Mouse (Mus musculus) kidney, postnatal 0 days (tissue): ENCODE results near the gene Serpinb7. TPM values are rescaled to one million over a fixed set of nuclear protein-coding genes. Genes with fewer than 3 reads are reported as not detected.

ENCODE experiments used
- ATAC-seq: fragments of 200-750 bp; cut with Nextera tagmentation; replicated peaks from 2 replicates; pipeline ENCODE4 v1.8.0; 2017; ENCODE audit warnings: low read depth, moderate number of reproducible peaks, moderate TSS enrichment, moderate library complexity; ENCODE audit not compliant: low FRiP score
- DNase-seq: peaks from one replicate; pipeline ENCODE4 v3.0.0-alpha.2; 2016; ENCODE audit warnings: low spot score
- H3K27ac ChIP-seq: fragments of 300-500 bp; sonication (generic); 2 replicates; pipeline ENCODE4 v1.5.1; 2014; ENCODE audit warnings: mild to moderate bottlenecking
- H3K27me3 ChIP-seq: fragments of 300-500 bp; sonication (generic); 2 replicates; pipeline ENCODE4 v1.6.1; 2014; ENCODE audit warnings: low read length, mixed read lengths; ENCODE audit not compliant: insufficient read depth
- H3K36me3 ChIP-seq: fragments of 300-500 bp; sonication (generic); 2 replicates; pipeline ENCODE4 v1.6.1; 2014; ENCODE audit warnings: low read length, mixed read lengths; ENCODE audit not compliant: insufficient read depth
- H3K4me1 ChIP-seq: fragments of 300-500 bp; sonication (generic); replicated peaks from 2 replicates; pipeline ENCODE4 v1.6.1; 2014; ENCODE audit warnings: antibody characterized with exemption, low read length, mixed read lengths; ENCODE audit not compliant: insufficient read depth
- H3K4me2 ChIP-seq: fragments of 300-500 bp; sonication (generic); 2 replicates; pipeline ENCODE4 v1.6.1; 2014; ENCODE audit warnings: mild to moderate bottlenecking, low read length, moderate library complexity, mixed read lengths
- H3K4me3 ChIP-seq: fragments of 300-500 bp; sonication (generic); replicated peaks from 2 replicates; pipeline ENCODE4 v1.5.1; 2014; ENCODE audit warnings: low read depth, low read length
- H3K9ac ChIP-seq: fragments of 300-500 bp; sonication (generic); 2 replicates; pipeline ENCODE4 v1.6.1; 2014; ENCODE audit warnings: low read depth, low read length
- H3K9me3 ChIP-seq: fragments of 300-500 bp; sonication (generic); replicated peaks from 2 replicates; pipeline ENCODE4 v1.6.1; 2016; ENCODE audit warnings: low read length, inconsistent platforms, mixed read lengths
- CTCF ChIP-seq: IDR thresholded peaks from 2 replicates; pipeline ENCODE4 v1.5.1; 2016; ENCODE audit warnings: antibody characterized with exemption, low read depth, mild to moderate bottlenecking, moderate library complexity
- WGBS: fragments of 180-500 bp; shearing (Covaris S2); extraction: QIAGEN DNeasy Blood & Tissue Kit; methylation state at CpG from one replicate; pipeline ENCODE4 v1.1.7; 2014; 5-methylcytosine and 5-hydroxymethylcytosine counted together
- polyA plus RNA-seq: library from polyadenylated mRNA; unstranded; fragments of >200 nt; fragmentation: Nextera tagmentation; extraction: Ambion mirVana; gene quantifications from 2 replicates; pipeline ENCODE4 v1.2.1, GENCODE M21; 2015

Gene Serpinb7
- polyA plus RNA-seq, 1 experiment from 2014 or later: not detected

DNA sequence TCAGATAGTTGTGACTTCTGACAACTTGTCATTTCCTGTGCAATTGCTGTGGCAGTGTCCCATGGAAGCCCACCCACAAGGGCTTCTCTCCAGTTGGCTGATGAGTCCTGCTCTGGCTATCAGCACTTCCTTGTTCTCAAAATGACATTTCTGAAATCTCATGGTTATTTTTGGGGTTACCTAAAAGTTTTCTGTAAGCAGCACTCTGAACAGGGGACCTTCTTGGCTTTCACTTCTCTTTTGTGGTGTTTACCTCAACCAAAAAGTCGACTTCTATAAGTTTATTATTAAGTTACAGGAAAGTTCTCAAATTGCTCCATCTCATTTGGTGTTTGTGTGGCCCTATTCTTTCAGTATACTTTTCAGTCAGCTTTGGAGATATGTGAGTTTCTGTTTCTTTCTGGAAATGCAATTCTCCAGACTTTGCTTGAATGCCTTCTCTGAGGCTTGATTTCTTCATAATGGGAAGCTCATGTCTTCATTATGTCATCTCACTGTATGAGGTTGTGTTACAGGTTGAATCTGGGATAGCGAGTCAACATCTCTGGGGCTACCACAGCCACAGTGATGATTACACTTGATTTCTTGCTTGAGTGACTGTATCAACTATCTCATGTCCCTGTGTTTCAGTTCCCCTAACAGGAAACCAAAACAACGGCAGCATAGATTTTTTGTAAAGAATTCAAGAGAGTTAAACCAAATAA, 47.9 kb downstream of the Serpinb7 start:
- no peaks in the 10 kb centered on the region for H3K36me3 ChIP-seq
- H3K4me2 ChIP-seq: no peak overlapping the region
- TF ChIP-seq CTCF: no peak
- no peak overlapping the region for H3K9ac ChIP-seq
- ATAC-seq (no peak), DNase-seq (no peak)
- 71% methylated on average over 3 of the region's 3 CpGs for WGBS
- no peaks in the 10 kb centered on the region for H3K4me1 ChIP-seq
- no peaks in the 10 kb centered on the region for H3K9me3 ChIP-seq
- H3K27ac ChIP-seq: no peak overlapping the region
- H3K4me3 ChIP-seq: no peak overlapping the region
- H3K27me3 ChIP-seq: no peaks in the 10 kb centered on the region

DNA sequence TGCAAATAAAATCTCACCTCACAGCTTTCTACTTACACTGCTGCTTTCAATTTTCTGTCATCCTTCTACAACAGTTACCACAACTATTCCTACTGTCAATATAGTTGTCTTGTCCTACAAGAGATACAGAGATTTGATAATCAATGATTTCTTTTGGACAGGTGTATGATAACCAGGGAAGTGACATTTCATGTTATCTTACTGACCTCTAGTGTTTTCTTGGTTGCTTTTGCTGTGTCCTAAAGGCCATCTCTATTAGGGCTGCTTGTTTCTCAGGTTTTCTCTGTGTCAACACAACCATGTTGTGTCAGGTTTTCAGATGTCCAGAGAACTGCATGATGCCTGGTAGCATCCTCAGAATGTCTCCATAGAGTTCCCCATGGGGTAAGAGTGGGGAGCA, 80.5 kb downstream of the Serpinb7 start:
- Histone ChIP-seq H3K27ac (no peak overlapping the region), H3K27me3 (no peaks in the 10 kb centered on the region), H3K4me3 (no peak overlapping the region), H3K9ac (no peak overlapping the region), H3K36me3 (no peaks in the 10 kb centered on the region), H3K4me1 (no peaks in the 10 kb centered on the region), H3K9me3 (no peaks in the 10 kb centered on the region), H3K4me2 (no peak overlapping the region)
- no peak for TF ChIP-seq CTCF
- no peak for DNase-seq
- ATAC-seq: no peak

DNA sequence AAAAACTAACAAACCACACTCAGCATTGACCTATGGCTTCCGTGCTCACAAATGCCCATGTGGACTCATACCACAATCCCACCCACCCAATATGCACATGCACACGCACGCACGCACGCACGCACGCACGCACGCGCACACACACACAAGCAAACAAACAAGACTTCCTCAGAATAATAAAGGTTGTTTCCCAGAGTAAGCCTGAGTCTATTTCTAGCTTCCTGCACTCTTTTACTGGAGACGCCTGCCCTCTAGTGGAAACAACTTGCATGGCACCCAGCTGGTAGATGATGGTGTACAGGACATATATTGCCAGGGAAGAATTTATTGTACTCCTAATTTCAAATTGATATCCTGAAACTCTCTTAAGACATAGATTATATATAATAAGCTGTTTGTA, 82.0 kb downstream of the Serpinb7 start:
- H3K36me3 ChIP-seq: no peaks in the 10 kb centered on the region
- H3K9me3 ChIP-seq: no peaks in the 10 kb centered on the region
- H3K4me1 ChIP-seq: no peaks in the 10 kb centered on the region
- DNase-seq: peak; percentile 83
- peak; percentile 96 for TF ChIP-seq CTCF
- no peak overlapping the region for H3K27ac ChIP-seq
- no peak overlapping the region for H3K9ac ChIP-seq
- H3K27me3 ChIP-seq: no peaks in the 10 kb centered on the region
- 23% methylated on average over 11 of the region's 11 CpGs for WGBS
- ATAC-seq: peak; percentile 33; the same call in 1 of the 2 replicates
- H3K4me3 ChIP-seq: no peak overlapping the region
- H3K4me2 ChIP-seq: no peak overlapping the region

- no peaks in the 10 kb centered on the region for H3K9me3 ChIP-seq
- H3K9ac ChIP-seq: no peak overlapping the region
- H3K27ac ChIP-seq: no peak overlapping the region
- 70% methylated on average over 8 of the region's 8 CpGs for WGBS
- no peak for TF ChIP-seq CTCF
- DNase-seq (no peak), ATAC-seq (no peak)
- no peaks in the 10 kb centered on the region for H3K27me3 ChIP-seq
- H3K4me1 ChIP-seq: no peaks in the 10 kb centered on the region
- no peaks in the 10 kb centered on the region for H3K36me3 ChIP-seq
- no peak overlapping the region for H3K4me3 ChIP-seq
- no peak overlapping the region for H3K4me2 ChIP-seq
These were observed 90.1 kb downstream of the Serpinb7 start for GRCm38 (mm10) chr1:107489577-107489976.

DNA sequence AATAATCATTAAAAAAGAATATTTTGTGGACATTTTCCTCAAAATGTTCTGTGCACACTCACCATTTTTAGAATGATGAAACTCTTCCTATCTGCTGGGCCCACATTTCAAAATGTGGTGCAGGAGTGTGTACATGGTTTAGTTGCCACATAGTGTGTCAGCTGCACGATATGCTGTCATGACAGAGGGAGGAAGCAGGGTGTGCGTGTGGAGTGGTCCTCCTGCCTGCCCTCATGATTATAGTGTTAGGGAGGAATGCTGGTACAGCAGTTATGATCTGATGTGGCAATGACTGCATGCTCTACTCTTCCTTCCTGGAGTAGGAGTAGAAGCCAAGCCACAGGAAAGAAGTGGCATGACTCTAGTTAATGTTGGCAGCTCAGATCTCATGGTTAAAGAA, 97.3 kb downstream of the Serpinb7 start:
- no peak overlapping the region for H3K9ac ChIP-seq
- ATAC-seq (no peak), DNase-seq (no peak)
- 79% methylated on average over 2 of the region's 2 CpGs for WGBS
- no peaks in the 10 kb centered on the region for H3K36me3 ChIP-seq
- H3K27ac ChIP-seq: no peak overlapping the region
- TF ChIP-seq CTCF: no peak
- H3K4me2 ChIP-seq: no peak overlapping the region
- H3K27me3 ChIP-seq: no peaks in the 10 kb centered on the region
- no peak overlapping the region for H3K4me3 ChIP-seq
- H3K9me3 ChIP-seq: no peaks in the 10 kb centered on the region
- H3K4me1 ChIP-seq: no peaks in the 10 kb centered on the region

DNA sequence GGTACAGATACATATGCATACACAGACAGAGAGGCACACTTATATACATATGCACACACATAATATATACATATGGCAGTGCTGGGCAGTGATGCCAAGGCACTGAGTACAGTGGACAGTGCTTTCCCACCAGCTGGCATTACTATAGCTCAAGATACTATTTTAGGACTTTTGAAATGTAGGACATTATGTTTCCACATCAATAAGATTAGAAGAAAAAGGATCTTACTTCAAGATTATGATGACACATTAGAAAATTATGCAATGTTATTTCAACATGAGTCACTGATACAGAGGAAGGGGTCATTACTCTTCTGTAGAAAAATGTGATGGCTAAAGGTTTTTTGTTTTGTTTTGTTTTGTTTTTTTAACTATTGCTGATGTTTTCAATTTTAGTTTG, 102.6 kb downstream of the Serpinb7 start:
- no peak overlapping the region for H3K4me3 ChIP-seq
- no peak for TF ChIP-seq CTCF
- no peaks in the 10 kb centered on the region for H3K27me3 ChIP-seq
- no peaks in the 10 kb centered on the region for H3K4me1 ChIP-seq
- no peaks in the 10 kb centered on the region for H3K9me3 ChIP-seq
- no peaks in the 10 kb centered on the region for H3K36me3 ChIP-seq
- DNase-seq (no peak), ATAC-seq (no peak)
- H3K4me2 ChIP-seq: no peak overlapping the region
- no peak overlapping the region for H3K9ac ChIP-seq
- no peak overlapping the region for H3K27ac ChIP-seq

Other genes with a start within 250 kb of the Serpinb7 start
- not detected in 2 replicates for gene Serpinb3b, start 121.3 kb upstream of the Serpinb7 start, polyA plus RNA-seq
- not detected in 2 replicates for gene Serpinb3c, start 121.3 kb upstream of the Serpinb7 start, polyA plus RNA-seq
- not detected in 2 replicates for gene Serpinb11, start 38.5 kb upstream of the Serpinb7 start, polyA plus RNA-seq
- gene Serpinb2, start 111.8 kb downstream of the Serpinb7 start, polyA plus RNA-seq: not detected in 2 replicates
- 2.4 TPM in 2 replicates for gene Serpinb8, start 190.4 kb downstream of the Serpinb7 start, polyA plus RNA-seq